Mouse (Mus musculus): ENCODE results near the gene Emilin1. TPM values are rescaled to one million over a fixed set of nuclear protein-coding genes. Genes with fewer than 3 reads are reported as not detected.
A peak's percentile ranks its signal among the peaks of the same experiment; 100 is the strongest.

The Emilin1 gene
- total RNA-seq, 2 experiments from 2014 or later = 2.7 to 7.7 TPM

- no peak for TF ChIP-seq CTCF (IDR thresholded peaks at IDR 0.05)
- DNase-seq = no peak
- Histone ChIP-seq H3K4me3 (peak overlapping the region; percentile 91), H3K27ac (peak overlapping the region; percentile 89; the same call in 1 of the 2 replicates)
- intact Hi-C loops (cut with DNase I) = loop anchor here (2.0 kb wide), 1 partner anchor 73 kb away; no protein-coding TSS in a partner anchor
Observed at GRCm38 (mm10) chr5:30886209-30886608, 27.0 kb upstream of the Emilin1 start.

GRCm38 (mm10) chr5:30886731-30887130, 26.5 kb upstream of the Emilin1 start:
- peak overlapping the region; percentile 91 for H3K4me3 ChIP-seq
- no peak for TF ChIP-seq CTCF (IDR thresholded peaks at IDR 0.05)
- DNase-seq = no peak
- intact Hi-C loops (cut with DNase I) = loop anchor here (2.0 kb wide), 1 partner anchor 74 kb away; no protein-coding TSS in a partner anchor
- H3K27ac ChIP-seq = peak overlapping the region; percentile 89

GRCm38 (mm10) chr5:30887331-30887761, 25.9 kb upstream of the Emilin1 start:
- H3K27ac ChIP-seq = peak overlapping the region; percentile 89
- peak overlapping the region; percentile 91 for H3K4me3 ChIP-seq
- peak; percentile 70 for DNase-seq
- intact Hi-C loops (cut with DNase I) = loop anchor here (2.0 kb wide), 1 partner anchor 75 kb away; no protein-coding TSS in a partner anchor
- TF ChIP-seq CTCF (IDR thresholded peaks at IDR 0.05) = no peak

GRCm38 (mm10) chr5:30887858-30888336, 25.3 kb upstream of the Emilin1 start:
- intact Hi-C loops (cut with DNase I) = loop anchor here (2.0 kb wide), 3 partner anchors 17 to 75 kb away; partner anchors contain the start of gene Tmem214
- peak; percentile 92 for DNase-seq
- TF ChIP-seq CTCF (IDR thresholded peaks at IDR 0.05) = no peak
- Histone ChIP-seq H3K27ac (peak overlapping the region; percentile 89), H3K4me3 (peak overlapping the region; percentile 91)

GRCm38 (mm10) chr5:30888337-30889087, 24.7 kb upstream of the Emilin1 start, which contains the start of gene Agbl5:
Gene Agbl5 (plus strand): TSS chr5:30888694.
- Histone ChIP-seq H3K27ac (peak within 1 kb of the TSS; percentile 89), H3K4me3 (peak within 1 kb of the TSS; percentile 91)
- intact Hi-C loops (cut with DNase I) = loop anchor here (2.0 kb wide), 2 partner anchors 16 to 20 kb away; partner anchors contain the start of gene Tmem214
- no peak for TF ChIP-seq CTCF (IDR thresholded peaks at IDR 0.05)
- DNase-seq = peak; percentile 94

GRCm38 (mm10) chr5:30889088-30889754, 24.0 kb upstream of the Emilin1 start:
- TF ChIP-seq CTCF (IDR thresholded peaks at IDR 0.05) = no peak
- intact Hi-C loops (cut with DNase I) = loop anchor here (2.0 kb wide), 2 partner anchors 16 to 20 kb away; partner anchors contain the start of gene Tmem214
- Histone ChIP-seq H3K27ac (peak overlapping the region; percentile 89), H3K4me3 (peak overlapping the region; percentile 91)
- no peak for DNase-seq

- DNase-seq = no peak
- no peak overlapping the region for H3K27ac ChIP-seq
- no peak overlapping the region for H3K4me3 ChIP-seq
- no peak for TF ChIP-seq CTCF (IDR thresholded peaks at IDR 0.05)
- intact Hi-C loops (cut with DNase I) = no loop called here
Observed at GRCm38 (mm10) chr5:30890375-30890774, 22.8 kb upstream of the Emilin1 start.

GRCm38 (mm10) chr5:30901860-30902259, 11.3 kb upstream of the Emilin1 start:
- TF ChIP-seq CTCF (IDR thresholded peaks at IDR 0.05) = no peak
- H3K27ac ChIP-seq = no peak overlapping the region
- intact Hi-C loops (cut with DNase I) = no loop called here

GRCm38 (mm10) chr5:30907413-30908059, 5.7 kb upstream of the Emilin1 start, which contains the start of gene Ost4:
Gene Ost4 (minus strand): TSS chr5:30907788.
- intact Hi-C loops (cut with DNase I) = no loop called here
- peak within 1 kb of the TSS; percentile 94 for H3K27ac ChIP-seq
- TF ChIP-seq CTCF (IDR thresholded peaks at IDR 0.05) = no peak
- peak; percentile 98 for DNase-seq
- H3K4me3 ChIP-seq = peak within 1 kb of the TSS; percentile 79

More at GRCm38 (mm10) chr5:30901860-30902259, 11.3 kb upstream of the Emilin1 start:
- no peak for DNase-seq
- H3K4me3 ChIP-seq = no peak overlapping the region

- no peak for TF ChIP-seq CTCF (IDR thresholded peaks at IDR 0.05)
- intact Hi-C loops (cut with DNase I) = no loop called here
Observed at GRCm38 (mm10) chr5:30908426-30909299, 4.5 kb upstream of the Emilin1 start.

GRCm38 (mm10) chr5:30909300-30909659, 3.9 kb upstream of the Emilin1 start:
- intact Hi-C loops (cut with DNase I) = no loop called here
- DNase-seq = no peak
- no peak for TF ChIP-seq CTCF (IDR thresholded peaks at IDR 0.05)
- Histone ChIP-seq H3K4me3 (no peak overlapping the region; the same call in 1 of the 2 replicates), H3K27ac (peak overlapping the region; percentile 94)

More at GRCm38 (mm10) chr5:30908426-30909299, 4.5 kb upstream of the Emilin1 start:
- H3K27ac ChIP-seq = peak overlapping the region; percentile 94
- H3K4me3 ChIP-seq = peak overlapping the region; percentile 79
- no peak for DNase-seq

Measured in gastrocnemius, adult 2 months (tissue).